Comparison of ENCODE assay signal across 9 mouse cellular contexts in the genomic region with DNA sequence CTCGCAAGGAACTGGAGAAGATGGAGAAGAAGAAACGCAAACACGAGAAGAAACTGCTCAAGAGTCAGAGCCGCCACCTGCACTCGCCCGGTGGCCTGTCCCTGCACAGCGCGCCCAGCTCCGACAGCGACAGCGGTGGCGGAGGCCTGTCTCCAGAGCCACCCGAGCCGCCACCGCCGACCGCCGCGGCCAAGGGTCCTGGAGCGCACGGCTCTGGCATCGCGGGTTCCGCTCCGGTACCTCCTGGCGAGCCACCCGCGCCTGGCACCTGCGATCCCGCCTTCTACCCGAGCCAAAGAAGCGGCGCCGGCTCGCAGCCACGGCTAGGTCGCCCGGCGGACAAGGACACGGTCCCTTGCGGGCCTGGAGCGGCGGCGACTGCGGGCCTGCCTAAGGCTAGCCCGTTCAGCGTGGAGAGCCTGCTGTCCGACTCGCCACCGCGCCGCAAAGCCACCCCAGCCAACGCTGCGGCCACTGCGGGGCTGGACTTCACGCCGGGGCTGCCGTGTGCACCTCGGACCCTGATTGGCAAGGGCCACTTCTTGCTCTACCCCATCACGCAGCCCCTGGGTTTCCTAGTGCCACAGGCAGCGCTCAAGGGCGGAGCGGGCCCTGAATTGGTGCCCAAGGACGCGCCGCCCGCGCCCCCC. TPM values are rescaled to one million over a fixed set of nuclear protein-coding genes. Genes with fewer than 3 reads are reported as not detected.
A peak's percentile ranks its signal among the peaks of the same experiment; 100 is the strongest.
DNase-seq lines count a peak whose midpoint lies in the region; ATAC-seq and TF ChIP-seq lines count a peak whose summit lies in the region.
"Had no signal": no experiment of that assay in that cellular context is flagged by ENCODE, and none has a peak within 500 bp of the region (broad histone marks: within the 10 kb centered on the region; RNA-seq: fewer than 3 reads in every experiment).

No protein-coding gene starts in this region.

- TF ChIP-seq CTCF in heart, postnatal 0 days (IDR thresholded peaks at IDR 0.05; ENCODE audit: low read depth) = no peak
- no peak for TF ChIP-seq CTCF in layer of hippocampus, adult 2 months (conservative IDR thresholded peaks at IDR 0.05)

- peaks cover 98% of the 10 kb centered on the region for H3K27me3 ChIP-seq in heart, postnatal 0 days (ENCODE audit: control insufficient read depth, insufficient read depth, low read length)
- peaks cover 100% of the 10 kb centered on the region for H3K27me3 ChIP-seq in forebrain, embryonic 12.5 days
- H3K27me3 ChIP-seq in midbrain, embryonic 11.5 days (ENCODE audit: control insufficient read depth, insufficient read depth, low read length) = peaks cover 94% of the 10 kb centered on the region

- no peak overlapping the region for H3K9ac ChIP-seq in heart, postnatal 0 days (replicated peaks; ENCODE audit: low read depth, low read length)
- H3K9ac ChIP-seq in forebrain, embryonic 12.5 days = peak overlapping the region; percentile 56
- peak overlapping the region; percentile 67 for H3K9ac ChIP-seq in midbrain, embryonic 11.5 days (ENCODE audit: low read length)

- no peaks in the 10 kb centered on the region for H3K36me3 ChIP-seq in heart, postnatal 0 days (replicated peaks; ENCODE audit: control insufficient read depth, insufficient read depth, low read length)
- no peaks in the 10 kb centered on the region for H3K36me3 ChIP-seq in forebrain, embryonic 12.5 days (replicated peaks)
- H3K36me3 ChIP-seq in midbrain, embryonic 11.5 days (ENCODE audit: control insufficient read depth, insufficient read depth, low read length) = no peaks in the 10 kb centered on the region

- no peak for TF ChIP-seq EP300 in heart, postnatal 0 days (IDR thresholded peaks at IDR 0.05; ENCODE audit: low read depth)

- intact Hi-C loops in heart, postnatal 10 days (cut with DNase I) = no loop called here

- no peak for DNase-seq in heart, postnatal 0 days (ENCODE audit: low spot score)
- DNase-seq in heart, postnatal 10 days = no peak
- DNase-seq in cerebellum, adult 8-10 months = peak; percentile 70
- no peak for DNase-seq in midbrain, embryonic 11.5 days (ENCODE audit: low spot score, missing footprints)
- no peak for DNase-seq in adrenal gland, postnatal 10 days
- no peak for DNase-seq in layer of hippocampus, adult 2 months (ENCODE audit: low spot score in 2 of 2)
- no peak for DNase-seq in natural killer cell, adult 2 months (ENCODE audit: low spot score in 2 of 2)

- H3K4me3 ChIP-seq in heart, postnatal 0 days (ENCODE audit: low read depth, low read length) = 0 out of 2 replicates have a peak overlapping the region, but pooled peaks have one; percentile 5
- H3K4me3 ChIP-seq in forebrain, embryonic 12.5 days (replicated peaks) = peak overlapping the region; percentile 45
- peak overlapping the region; percentile 45 for H3K4me3 ChIP-seq in midbrain, embryonic 11.5 days (ENCODE audit: low read depth, low read length)
- H3K4me3 ChIP-seq in layer of hippocampus, adult 2 months = no peak overlapping the region

- H3K27ac ChIP-seq in heart, postnatal 0 days (ENCODE audit: low read depth) = no peak overlapping the region
- peak overlapping the region; percentile 81 for H3K27ac ChIP-seq in forebrain, embryonic 12.5 days
- H3K27ac ChIP-seq in midbrain, embryonic 11.5 days (ENCODE audit: low read depth, low read length) = peak overlapping the region; percentile 79
- no peak overlapping the region for H3K27ac ChIP-seq in layer of hippocampus, adult 2 months

- H3K4me2 ChIP-seq in heart, postnatal 0 days (ENCODE audit: low read depth, low read length) = no peak overlapping the region
- peak overlapping the region; percentile 43 for H3K4me2 ChIP-seq in forebrain, embryonic 12.5 days
- peak overlapping the region; percentile 41 for H3K4me2 ChIP-seq in midbrain, embryonic 11.5 days

- no peak for ATAC-seq in heart, postnatal 0 days (ENCODE audit: insufficient read depth, low read depth)
- no peak for ATAC-seq in forebrain, embryonic 12.5 days (ENCODE audit: low FRiP score)
- no peak for ATAC-seq in midbrain, embryonic 11.5 days (ENCODE audit: low FRiP score)

- H3K9me3 ChIP-seq in heart, postnatal 0 days (replicated peaks; ENCODE audit: control insufficient read depth, low read length) = no peaks in the 10 kb centered on the region
- no peaks in the 10 kb centered on the region for H3K9me3 ChIP-seq in forebrain, embryonic 12.5 days
- no peaks in the 10 kb centered on the region for H3K9me3 ChIP-seq in midbrain, embryonic 11.5 days (ENCODE audit: control insufficient read depth, low read length)

- WGBS in heart, postnatal 0 days = under 1% methylated on average over 58 of the region's 68 CpGs
- WGBS in forebrain, embryonic 12.5 days = under 1% methylated on average over 64 of the region's 68 CpGs
- under 1% methylated on average over 68 of the region's 68 CpGs for WGBS in midbrain, embryonic 11.5 days

- no peaks in the 10 kb centered on the region for H3K4me1 ChIP-seq in heart, postnatal 0 days (ENCODE audit: control insufficient read depth, insufficient read depth)
- H3K4me1 ChIP-seq in forebrain, embryonic 12.5 days = peaks cover 48% of the 10 kb centered on the region
- H3K4me1 ChIP-seq in midbrain, embryonic 11.5 days (ENCODE audit: control insufficient read depth, insufficient read depth, low read length) = peaks cover 7% of the 10 kb centered on the region; the same call in 1 of the 2 replicates

RNA-seq across cellular contexts. Expression of gene Uncx, which starts 3.6 kb away (rescaled TPM):
- not detected in 2 replicates for total RNA-seq in heart, postnatal 0 days (2014; rRNA removed; ENCODE audit: low replicate concordance)
- not detected in 2 replicates for polyA plus RNA-seq in heart, postnatal 0 days (2015; fragmentation: Nextera tagmentation; extraction: Ambion mirVana)
- not detected for total RNA-seq in heart, postnatal 10 days (2021)
- polyA plus RNA-seq in forebrain, embryonic 12.5 days (2016; fragmentation: Nextera tagmentation; extraction: Ambion mirVana) = 32.5 and 37.0 TPM in 2 replicates
- 41.8 and 46.4 TPM in 2 replicates for polyA plus RNA-seq in midbrain, embryonic 11.5 days (2014; fragmentation: Nextera tagmentation; extraction: Ambion mirVana)
- not detected for total RNA-seq in adrenal gland, postnatal 10 days (2021)
- not detected for total RNA-seq in layer of hippocampus, adult 2 months (2021)
- polyA plus RNA-seq: spleen, adult 2 months had no signal

Comparison
In these comparisons a context has a peak if more than half of its experiments do, and no peak if none do; other contexts are left out.
1. H3K27ac ChIP-seq: peak in forebrain, embryonic 12.5 days (single experiment) and midbrain, embryonic 11.5 days (single experiment); none in heart, postnatal 0 days (single experiment) and layer of hippocampus, adult 2 months (single experiment).